Mouse (Mus musculus): ENCODE measurements around the gene Nfasc.

Nfasc gene

DNA sequence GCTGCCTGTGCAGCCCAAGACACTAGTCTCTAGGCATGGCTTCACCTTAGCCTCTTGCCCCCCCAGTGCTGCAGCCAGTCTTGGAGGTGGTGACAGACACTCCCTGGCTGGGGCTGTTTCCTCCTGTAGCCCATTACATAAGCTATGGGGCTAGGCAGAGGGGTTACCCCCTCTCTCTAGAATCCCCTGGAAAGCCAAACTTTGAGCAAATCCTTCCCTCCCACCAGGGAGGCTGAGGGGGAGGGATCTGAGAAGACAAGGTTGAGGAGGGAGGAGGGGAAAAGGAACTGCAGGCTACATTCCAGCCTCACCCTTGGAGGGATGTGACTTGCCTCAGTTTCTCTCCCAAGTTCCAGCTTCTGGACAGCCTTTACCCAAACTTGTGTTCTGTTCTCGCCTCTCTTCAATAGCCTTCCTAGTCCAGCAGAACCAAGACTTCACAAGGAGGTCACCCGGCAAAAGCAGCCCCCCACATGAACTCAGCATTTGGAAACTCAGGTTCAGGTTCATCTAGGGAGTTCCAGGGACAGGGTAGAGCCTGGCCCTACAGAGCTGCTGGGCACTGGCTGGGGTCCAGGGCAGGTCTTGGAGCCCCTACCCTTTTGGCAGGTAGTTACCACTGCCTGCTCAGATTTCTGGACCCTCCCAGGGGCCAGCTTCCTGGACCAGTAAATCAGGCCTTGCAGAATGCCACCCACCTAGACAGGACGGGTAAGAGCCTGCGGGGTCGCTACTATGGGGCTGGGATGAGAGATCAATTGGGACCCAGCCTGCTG is 199.6 kb downstream of the Nfasc start:
- DNase-seq (ENCODE audit: extremely low spot score) = no peak

DNA sequence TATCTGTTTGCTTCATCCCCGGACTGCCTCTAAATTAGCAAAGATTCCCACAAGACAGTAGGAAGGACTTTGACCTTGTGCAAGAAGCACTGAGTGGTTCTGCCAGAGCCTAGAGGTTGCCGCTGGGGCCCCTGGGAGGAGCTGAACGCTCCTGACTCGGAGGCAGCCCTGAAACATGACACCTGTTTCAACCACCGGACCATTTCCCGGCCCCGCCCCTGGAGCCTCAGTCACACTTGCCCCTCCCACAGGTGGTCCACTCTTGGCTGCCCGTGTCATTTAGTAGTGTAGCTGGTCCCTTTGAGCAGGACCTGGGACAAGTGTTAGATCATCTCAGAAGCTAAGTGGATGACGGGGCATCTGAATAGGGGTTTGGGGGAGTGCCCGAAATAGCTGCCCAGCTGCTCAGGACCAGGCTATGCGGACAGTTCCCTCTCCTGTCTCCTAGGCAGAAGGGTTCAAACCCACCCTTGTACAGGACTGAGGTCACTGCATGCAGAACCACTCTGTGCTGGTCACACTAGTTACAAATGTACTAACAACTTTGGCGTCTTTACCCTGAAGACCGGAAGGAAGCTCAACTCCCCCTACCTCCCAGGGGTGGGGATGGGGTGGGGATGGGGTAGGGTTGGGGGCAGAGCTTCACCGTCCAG is 200.3 kb downstream of the Nfasc start:
- peak; percentile 71 for DNase-seq (ENCODE audit: extremely low spot score)

DNA sequence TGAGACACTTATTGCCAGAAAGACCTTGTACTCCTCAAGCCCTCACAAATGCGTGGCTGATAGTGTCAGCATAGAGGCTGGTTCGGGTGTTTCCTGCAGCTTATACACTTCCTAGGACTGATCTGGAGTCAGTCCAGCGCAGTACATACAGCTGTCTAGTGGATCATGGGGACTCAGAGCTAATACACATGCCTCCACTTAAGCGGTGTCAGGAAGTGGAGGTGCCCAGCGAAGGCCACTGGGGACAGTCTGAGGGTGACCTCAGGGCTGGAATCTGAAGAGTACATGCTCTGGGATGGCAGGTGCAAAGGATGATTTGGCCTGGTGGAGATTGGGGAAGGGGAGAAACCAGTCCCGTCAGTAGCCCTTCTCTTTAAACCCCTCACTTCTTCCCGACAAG is 200.9 kb downstream of the Nfasc start:
- no peak for DNase-seq (ENCODE audit: extremely low spot score)

DNA sequence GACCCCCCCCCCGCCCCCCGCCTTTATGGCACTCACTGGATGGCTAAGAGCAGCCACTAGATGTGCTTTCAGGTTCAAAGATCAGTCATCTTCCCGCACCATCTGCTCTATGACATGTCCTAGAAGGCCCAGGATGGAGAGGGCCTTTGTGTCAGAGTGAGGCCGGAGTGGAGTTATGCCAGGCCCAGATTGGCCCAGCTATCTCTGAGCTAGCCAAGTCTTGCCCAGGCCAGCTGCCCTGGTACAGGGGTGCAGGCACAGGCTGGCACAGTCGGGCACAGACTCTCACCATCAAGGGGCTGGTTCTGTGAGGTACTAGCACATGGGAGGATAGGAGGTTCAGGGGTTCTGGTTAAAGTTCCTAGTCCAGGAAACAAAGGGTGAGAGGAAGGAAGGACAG is 203.9 kb downstream of the Nfasc start:
- DNase-seq (ENCODE audit: extremely low spot score) = no peak

DNA sequence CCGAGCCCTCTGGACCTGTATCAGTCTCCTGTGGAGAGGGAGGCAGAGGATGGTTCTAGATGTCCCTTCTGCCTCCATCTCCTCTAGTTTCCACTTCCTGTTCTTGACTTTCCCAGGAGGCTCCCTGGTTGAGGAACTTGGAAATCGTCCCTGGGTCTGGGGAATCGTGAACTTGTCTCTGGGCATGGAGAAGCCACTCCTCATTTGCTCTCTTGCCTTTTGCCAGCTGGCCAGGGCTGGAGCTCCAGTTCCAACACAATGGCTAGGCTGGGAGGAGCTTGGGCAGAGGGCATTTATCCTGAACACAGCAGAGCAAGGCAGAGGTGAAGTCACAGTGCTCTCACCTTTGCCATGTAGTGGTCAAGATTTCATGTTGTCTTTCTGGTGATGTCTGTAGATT is 205.2 kb downstream of the Nfasc start:
- no peak for DNase-seq (ENCODE audit: extremely low spot score)

DNA sequence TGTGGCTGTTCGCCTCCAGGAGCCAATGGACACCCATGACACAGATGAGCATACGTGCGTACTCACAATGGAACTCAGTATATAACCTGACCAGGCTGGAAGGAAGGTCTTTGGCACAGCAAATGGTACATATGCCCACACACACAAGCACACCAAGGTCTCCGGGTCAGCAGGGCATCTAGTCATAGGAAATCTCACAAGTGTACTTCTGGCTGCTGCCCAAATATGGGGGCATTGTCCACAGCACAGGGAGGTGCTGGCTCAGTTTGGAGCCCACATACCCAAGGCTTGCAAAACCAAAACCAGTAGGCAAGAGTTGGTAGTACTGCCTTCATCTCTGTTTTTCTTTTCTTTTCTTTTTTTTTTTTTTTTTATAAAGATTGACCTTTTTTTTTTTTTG is 206.1 kb downstream of the Nfasc start:
- DNase-seq (ENCODE audit: extremely low spot score) = no peak

DNA sequence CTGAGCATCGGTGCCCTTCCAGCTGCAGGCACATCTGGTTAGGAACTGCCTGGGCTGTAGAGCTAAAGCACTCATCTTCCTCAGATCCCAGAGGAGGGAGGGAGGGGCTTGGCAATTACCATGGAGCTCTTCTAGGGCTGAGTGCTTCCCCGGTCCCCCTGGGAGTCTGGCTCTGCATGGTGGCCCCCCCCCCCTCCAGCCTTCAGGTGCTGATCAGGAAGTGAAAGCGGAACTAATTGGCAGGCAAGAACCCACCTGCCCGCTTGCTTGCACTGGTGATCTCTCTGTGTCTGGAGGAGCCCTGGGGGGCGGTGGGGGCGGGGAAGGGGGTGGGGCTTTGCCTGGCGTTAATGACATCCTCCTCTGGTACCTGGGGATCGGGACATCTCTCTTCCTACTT is 207.8 kb downstream of the Nfasc start:
- DNase-seq (ENCODE audit: extremely low spot score) = no peak

DNA sequence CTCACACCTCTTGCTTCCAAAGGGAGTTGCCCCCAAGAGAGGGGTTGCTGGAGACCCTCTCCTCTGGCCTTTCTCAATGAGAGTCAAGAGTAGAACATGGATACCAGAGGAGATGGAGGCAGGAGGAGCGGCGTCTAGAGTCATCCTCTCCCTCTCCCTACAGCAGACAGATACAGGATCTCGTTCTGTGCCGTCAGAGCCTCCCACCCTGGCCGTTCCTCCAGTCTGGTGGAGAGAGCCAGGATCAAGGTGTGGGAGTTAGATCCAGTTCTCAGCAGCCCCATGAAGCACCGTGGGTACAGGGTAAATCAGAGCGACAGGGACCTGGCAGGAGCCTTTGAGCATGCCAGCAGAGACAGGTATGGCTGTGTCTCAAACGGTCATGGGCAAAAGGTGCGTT is 209.1 kb downstream of the Nfasc start:
- DNase-seq (ENCODE audit: extremely low spot score) = no peak

DNA sequence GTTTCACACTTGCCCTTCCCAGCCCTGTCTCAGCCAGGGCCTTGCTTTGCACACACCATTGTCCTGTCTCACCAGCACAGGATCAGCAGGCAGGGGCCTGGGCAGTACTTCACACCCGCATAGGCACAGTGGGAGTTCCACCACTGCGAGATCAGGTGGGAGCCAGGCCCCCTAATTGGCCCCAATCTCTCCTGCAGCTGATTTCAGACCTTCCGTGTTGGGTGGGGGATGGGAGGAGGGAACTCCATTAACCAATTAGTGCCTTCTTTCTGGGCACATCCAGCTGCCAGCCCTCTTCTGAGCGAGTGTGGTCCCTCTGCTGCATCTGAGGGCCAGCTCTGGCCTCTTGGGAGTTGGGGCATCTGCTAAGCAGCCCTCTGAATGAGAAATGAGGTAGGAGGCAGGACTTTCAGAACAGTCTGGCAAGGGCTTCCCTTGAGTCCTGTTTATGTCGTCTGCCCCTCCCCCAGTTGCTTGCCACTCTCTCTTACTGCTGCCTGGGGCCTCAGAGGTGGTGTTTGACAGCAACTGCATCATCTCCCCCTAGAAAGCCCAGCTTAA is 210.9 kb downstream of the Nfasc start:
- peak; percentile 28 for DNase-seq (ENCODE audit: extremely low spot score)

DNA sequence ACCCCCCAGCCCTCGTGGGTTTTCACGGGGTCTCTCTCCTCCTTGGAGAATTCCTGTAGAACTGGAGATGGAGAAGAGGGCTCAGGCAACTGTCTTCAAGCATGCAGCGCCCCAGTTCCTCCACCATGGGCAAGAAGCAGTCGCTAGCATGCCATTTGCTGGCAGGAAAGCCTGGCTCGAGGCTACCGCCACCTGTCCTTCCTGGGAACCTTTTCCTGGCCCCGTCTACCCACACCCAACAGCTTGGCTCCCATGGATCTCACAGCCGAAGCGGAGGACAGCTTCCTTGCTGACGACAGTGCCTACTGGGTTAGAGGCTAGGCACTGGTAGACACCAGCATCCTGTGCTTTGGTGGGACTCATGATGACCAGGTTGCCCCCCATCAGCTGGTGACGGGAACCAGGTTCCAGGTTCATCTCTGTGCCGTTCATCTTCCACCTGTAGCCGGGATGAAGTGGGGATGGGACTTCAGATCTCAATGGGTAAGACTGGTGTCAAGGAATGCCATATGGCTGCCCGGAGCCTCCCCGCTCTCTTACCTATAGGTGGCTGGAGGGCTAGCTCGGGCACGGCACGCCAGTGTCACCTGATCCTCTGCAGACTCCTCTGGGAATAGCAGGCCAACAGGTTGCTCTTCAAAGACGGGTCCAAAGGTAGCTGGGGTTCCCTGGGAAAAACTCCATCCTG is 212.8 kb downstream of the Nfasc start:
- no peak for DNase-seq (ENCODE audit: extremely low spot score)

DNA sequence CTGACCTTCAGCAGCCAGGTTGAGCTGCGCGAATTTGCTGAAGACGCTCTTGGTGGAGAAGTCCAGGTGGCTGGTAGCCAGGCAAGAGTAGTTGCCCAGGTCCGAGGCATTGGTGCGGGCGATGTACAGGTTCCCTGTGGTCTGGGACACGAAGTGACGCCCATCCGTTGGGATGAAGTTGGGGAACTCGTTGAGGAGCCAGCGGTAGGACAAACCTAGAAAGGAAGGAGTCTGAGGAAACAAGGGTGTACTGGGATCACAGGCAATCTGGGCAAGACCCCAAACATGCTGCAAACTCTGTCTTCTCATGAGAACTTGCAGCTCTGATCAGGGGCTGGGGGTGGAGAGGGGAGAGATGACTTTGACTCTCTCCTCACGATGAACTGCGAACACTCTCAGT is 213.5 kb downstream of the Nfasc start:
- DNase-seq (ENCODE audit: extremely low spot score) = no peak

DNA sequence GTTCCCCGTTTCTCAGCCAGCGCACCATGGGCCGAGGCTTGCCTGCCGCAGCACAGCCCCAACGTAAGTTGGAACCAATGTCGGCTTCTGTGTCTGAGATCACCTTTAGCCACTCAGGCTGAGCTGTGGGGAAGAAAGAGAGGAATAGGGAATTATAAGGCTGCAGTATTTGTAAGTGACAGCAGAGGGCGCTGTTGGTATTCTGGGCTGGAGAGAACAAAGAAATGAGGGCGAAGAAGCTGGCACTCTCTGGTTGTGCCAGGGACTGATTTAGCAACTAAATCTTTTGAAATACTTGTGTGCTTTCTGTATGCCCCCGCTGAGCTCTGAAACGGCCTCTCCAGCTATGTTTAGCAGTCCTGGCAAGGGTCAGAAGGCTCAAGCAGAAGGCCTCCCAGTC is 215.8 kb downstream of the Nfasc start:
- DNase-seq (ENCODE audit: extremely low spot score) = peak; percentile 83

DNA sequence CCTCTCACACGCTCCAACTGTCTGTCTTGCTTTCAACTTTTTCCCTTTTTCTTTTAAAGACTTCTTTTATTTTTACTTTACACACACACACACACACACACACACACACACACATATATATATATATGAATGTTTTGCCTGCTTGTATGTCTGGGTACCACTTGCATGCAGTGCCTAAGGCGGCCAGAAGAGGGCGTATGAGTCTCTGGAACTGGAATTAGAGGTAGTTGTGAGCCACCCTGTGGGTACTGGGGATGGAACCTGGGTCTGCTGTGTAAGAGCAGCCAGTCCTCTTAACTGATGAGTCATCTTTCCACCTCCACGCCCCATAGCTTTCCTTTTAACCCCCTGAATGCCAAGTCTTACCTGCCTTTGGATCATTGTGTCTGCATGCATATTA is 217.7 kb downstream of the Nfasc start:
- DNase-seq (ENCODE audit: extremely low spot score) = peak; percentile 33

DNA sequence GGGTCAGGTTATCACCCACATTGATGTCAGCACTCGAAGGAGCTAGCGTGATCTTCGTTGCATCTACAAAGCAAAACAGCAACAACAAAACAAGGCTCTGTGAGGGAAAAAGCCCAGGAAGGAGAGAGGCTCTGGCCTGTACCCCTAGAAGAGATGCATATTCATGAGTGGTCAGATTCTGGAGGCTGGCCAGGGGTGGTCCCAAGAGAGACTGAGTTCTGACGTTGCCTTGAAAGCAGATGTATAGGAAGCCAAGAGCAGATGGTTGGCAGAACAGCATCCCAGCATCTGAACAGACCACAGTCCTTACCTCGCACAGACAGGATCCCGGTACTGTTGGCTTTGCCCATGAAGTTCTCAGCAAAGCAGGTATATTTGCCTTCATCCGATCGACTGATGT is 218.5 kb downstream of the Nfasc start:
- DNase-seq (ENCODE audit: extremely low spot score) = no peak

DNA sequence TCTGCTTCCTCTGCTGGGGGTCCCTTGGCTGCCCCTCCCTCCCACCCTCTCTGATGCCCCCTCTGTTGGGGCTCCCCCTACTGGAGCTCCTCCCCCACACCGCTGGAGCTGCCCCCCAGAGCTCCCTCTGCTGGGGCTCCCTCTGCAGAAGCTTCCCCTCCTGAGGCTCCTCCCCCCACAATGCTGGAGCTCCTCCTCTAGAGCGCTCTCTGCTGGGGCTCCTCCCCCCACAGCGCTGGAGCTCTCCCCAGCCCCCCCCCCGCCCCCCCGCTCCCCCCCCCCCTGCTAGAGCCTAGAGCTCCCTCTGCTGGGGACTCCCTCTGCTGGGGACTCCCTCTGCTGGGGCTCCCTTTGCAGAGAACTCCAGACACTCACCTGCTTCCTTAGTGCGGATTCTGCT is 220.8 kb downstream of the Nfasc start:
- peak; percentile 62 for DNase-seq (ENCODE audit: extremely low spot score)

DNA sequence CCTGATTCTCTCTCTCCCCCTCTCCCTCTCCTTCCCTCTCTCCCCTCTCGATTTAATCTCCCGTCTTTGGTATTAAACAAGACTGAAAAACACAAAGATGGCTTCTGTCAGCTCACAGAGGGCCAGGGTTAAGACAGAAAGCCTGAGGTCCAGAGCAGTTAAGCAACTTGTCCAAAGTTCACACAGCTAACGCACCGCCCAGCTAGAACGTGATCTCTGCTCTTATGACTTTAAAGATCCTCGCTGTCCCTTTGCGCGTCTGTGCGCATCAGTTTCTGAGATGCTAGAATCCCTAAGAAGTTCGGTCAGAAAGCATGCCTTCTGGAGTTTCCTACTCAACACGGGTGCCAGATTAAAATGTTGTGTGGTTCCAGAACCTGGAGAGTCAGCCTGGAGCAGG is 221.9 kb downstream of the Nfasc start:
- DNase-seq (ENCODE audit: extremely low spot score) = no peak

DNA sequence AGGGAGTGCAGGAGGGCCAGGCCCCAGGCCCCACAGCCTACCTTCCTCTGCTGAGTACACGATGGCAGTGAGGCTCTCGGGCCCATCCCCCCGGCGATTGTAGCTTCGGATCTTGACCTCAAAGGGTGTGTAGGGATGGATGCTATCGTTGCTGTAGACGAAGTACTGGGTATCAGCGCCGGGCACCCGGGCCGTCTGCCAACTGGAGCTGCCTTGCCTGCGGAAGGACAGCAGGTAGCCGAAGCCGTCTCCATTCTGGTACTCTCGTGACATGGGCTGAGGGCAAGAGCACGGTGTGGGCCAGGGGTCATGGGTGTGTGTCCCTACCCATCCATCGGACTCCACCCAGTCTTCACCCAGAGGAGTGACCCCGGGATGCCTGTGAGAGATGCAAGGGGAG is 223.0 kb downstream of the Nfasc start:
- DNase-seq (ENCODE audit: extremely low spot score) = no peak

DNA sequence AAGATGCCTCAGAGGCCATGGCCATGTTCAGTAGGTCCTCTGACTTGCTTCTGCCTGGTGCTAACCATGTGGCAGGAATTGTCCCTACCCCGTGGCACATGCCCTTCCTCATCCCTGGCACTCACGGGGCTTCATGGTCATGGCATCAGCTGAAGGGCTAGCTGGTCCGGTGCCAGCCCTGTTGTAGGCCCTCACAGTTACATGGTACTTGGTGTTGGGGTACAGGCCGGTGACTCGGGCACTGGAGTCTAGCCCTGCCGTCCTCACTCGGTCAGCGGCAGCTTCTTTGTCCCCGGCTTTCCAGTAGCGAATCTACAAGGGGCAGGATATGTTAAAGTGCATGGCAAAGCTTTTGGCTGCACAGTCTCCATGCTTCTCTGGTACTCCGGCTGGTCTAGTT is 224.8 kb downstream of the Nfasc start:
- DNase-seq (ENCODE audit: extremely low spot score) = no peak

DNA sequence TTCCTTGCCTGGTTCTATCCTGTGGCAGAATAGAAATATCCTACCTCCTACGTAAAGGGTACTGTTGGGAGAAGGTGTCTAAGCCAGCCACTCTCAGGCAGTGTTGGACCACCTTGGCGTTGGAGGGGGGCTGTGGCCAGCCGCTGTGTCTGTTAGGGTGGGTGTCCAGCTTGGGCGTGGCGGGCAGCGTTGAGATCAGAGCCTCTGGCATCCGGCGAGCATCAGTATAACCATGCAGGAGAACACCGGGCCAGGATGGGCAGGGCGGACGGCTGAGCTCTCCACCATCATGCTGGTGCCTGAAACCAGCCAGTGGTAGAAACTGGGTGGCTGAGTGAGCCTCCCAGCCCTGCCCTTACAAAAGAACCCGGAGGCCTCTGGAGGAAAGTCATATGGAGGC is 226.3 kb downstream of the Nfasc start:
- no peak for DNase-seq (ENCODE audit: extremely low spot score)

Measured in embryo, embryonic 9.5 days (tissue).